Mouse (Mus musculus) left cerebral cortex, adult 6 months (tissue): ENCODE data around the gene Tut4. TPM values are rescaled to one million over a fixed set of nuclear protein-coding genes. Genes with fewer than 3 reads are reported as not detected.

Experiments
- long read RNA-seq, 2 experiments: library from polyadenylated mRNA; unstranded; transcript quantifications; one replicate each; pipeline ENCODE4 v2.0.0; 2019 to 2020
- polyA plus RNA-seq: library from polyadenylated mRNA; unstranded; fragments of <200 nt; fragmentation: Nextera tagmentation; gene quantifications from 2 replicates; pipeline ENCODE4 v1.2.3, GENCODE M21; 2021

Gene Tut4
- 4.7 and 6.3 TPM in 2 replicates for polyA plus RNA-seq
- long read RNA-seq, experiment 1, partial matches to known transcripts = 6 of 15 reads
- long read RNA-seq, experiment 1, other reads (novel, unspliced or antisense) = 7 of 15 reads
- long read RNA-seq, experiment 2, partial matches to known transcripts = 10 of 11 reads
- long read RNA-seq, experiment 2, other reads (novel, unspliced or antisense) = 1 of 11 reads

GRCm38 (mm10) chr4:108459231-108460155 lies at the start of gene Tut4:
Gene Tut4 (plus strand): TSS chr4:108459426.

GRCm38 (mm10) chr4:108578840-108579742 lies 119.9 kb downstream of the Tut4 start, which contains the start of the genes Prpf38a and Orc1:
Gene Prpf38a (minus strand): TSS chr4:108579336.
Gene Orc1 (plus strand): TSS chr4:108579423.

Other genes starting within 250 kb of the Tut4 start
- not detected in 2 replicates for gene Zyg11a, start 241.4 kb upstream of the Tut4 start, polyA plus RNA-seq
- 27.0 and 28.3 TPM in 2 replicates for gene Zyg11b, start 158.3 kb upstream of the Tut4 start, polyA plus RNA-seq
- 27.8 and 29.1 TPM in 2 replicates for gene Coa7, start 131.3 kb upstream of the Tut4 start, polyA plus RNA-seq
- gene Shisal2a, start 76.1 kb upstream of the Tut4 start, polyA plus RNA-seq = not detected in 2 replicates
- 13.9 and 14.7 TPM in 2 replicates for gene Gpx7, start 52.5 kb upstream of the Tut4 start, polyA plus RNA-seq
- gene Prpf38a, start 119.9 kb downstream of the Tut4 start, polyA plus RNA-seq = 23.2 and 26.6 TPM in 2 replicates
- gene Orc1, start 120.0 kb downstream of the Tut4 start, polyA plus RNA-seq = 0.08 TPM in 1 of 2 replicates, not detected in the other
- gene Cc2d1b, start 160.5 kb downstream of the Tut4 start, polyA plus RNA-seq = 7.3 and 7.8 TPM in 2 replicates